Mouse (Mus musculus): ENCODE data around the gene Sf3b3. TPM values are rescaled to one million over a fixed set of nuclear protein-coding genes. Genes with fewer than 3 reads are reported as not detected.

The Sf3b3 gene
- polyA plus RNA-seq (2015; fragmentation: Nextera tagmentation; extraction: Ambion mirVana) = 82.8 and 88.1 TPM in 2 replicates

- peaks cover 21% of the 10 kb centered on the region for H3K4me1 ChIP-seq (ENCODE audit: control insufficient read depth, insufficient read depth, low read length)
- H3K36me3 ChIP-seq (ENCODE audit: control insufficient read depth, insufficient read depth) = peaks cover 43% of the 10 kb centered on the region
- H3K9ac ChIP-seq (ENCODE audit: low read length) = peak within 1 kb of the TSS; percentile 89
- peak within 1 kb of the TSS; percentile 94 for H3K4me2 ChIP-seq (ENCODE audit: low read depth, low read length)
- ATAC-seq (replicated peaks; ENCODE audit: extremely low read depth, insufficient read depth, low FRiP score) = peak; percentile 80
- peak within 1 kb of the TSS; percentile 86 for H3K27ac ChIP-seq (ENCODE audit: low read length)
- no peaks in the 10 kb centered on the region for H3K9me3 ChIP-seq (replicated peaks; ENCODE audit: control insufficient read depth, low read length)
- H3K27me3 ChIP-seq (ENCODE audit: control insufficient read depth, insufficient read depth, low read length) = no peaks in the 10 kb centered on the region
- WGBS = under 1% methylated on average over 53 of the region's 53 CpGs
- H3K4me3 ChIP-seq (ENCODE audit: low read length) = peak within 1 kb of the TSS; percentile 74
These were observed at the start of gene Sf3b3, which contains the start of gene Cog4 for GRCm38 (mm10) chr8:110846405-110847170. Gene Sf3b3 (minus strand): TSS chr8:110846787. Gene Cog4 (plus strand): TSS chr8:110846600.

- no peak overlapping the region for H3K27ac ChIP-seq (ENCODE audit: low read length)
- H3K9me3 ChIP-seq (replicated peaks; ENCODE audit: control insufficient read depth, low read length) = no peaks in the 10 kb centered on the region
- H3K27me3 ChIP-seq (ENCODE audit: control insufficient read depth, insufficient read depth, low read length) = no peaks in the 10 kb centered on the region
- H3K4me3 ChIP-seq (ENCODE audit: low read length) = no peak overlapping the region
- H3K36me3 ChIP-seq (ENCODE audit: control insufficient read depth, insufficient read depth) = peaks cover 3% of the 10 kb centered on the region; the same call in 1 of the 2 replicates
- no peak for ATAC-seq (replicated peaks; ENCODE audit: extremely low read depth, insufficient read depth, low FRiP score)
- no peak overlapping the region for H3K4me2 ChIP-seq (ENCODE audit: low read depth, low read length)
- no peak overlapping the region for H3K9ac ChIP-seq (ENCODE audit: low read length)
- 92% methylated on average over 13 of the region's 13 CpGs for WGBS
- H3K4me1 ChIP-seq (ENCODE audit: control insufficient read depth, insufficient read depth, low read length) = no peaks in the 10 kb centered on the region
These were observed 49.2 kb upstream of the Sf3b3 start for GRCm38 (mm10) chr8:110895812-110896211.

- no peak overlapping the region for H3K9ac ChIP-seq (ENCODE audit: low read length)
- no peak overlapping the region for H3K4me3 ChIP-seq (ENCODE audit: low read length)
- ATAC-seq (replicated peaks; ENCODE audit: extremely low read depth, insufficient read depth, low FRiP score) = no peak
- no peaks in the 10 kb centered on the region for H3K4me1 ChIP-seq (ENCODE audit: control insufficient read depth, insufficient read depth, low read length)
- H3K9me3 ChIP-seq (replicated peaks; ENCODE audit: control insufficient read depth, low read length) = no peaks in the 10 kb centered on the region
- no peaks in the 10 kb centered on the region for H3K27me3 ChIP-seq (ENCODE audit: control insufficient read depth, insufficient read depth, low read length)
- no peak overlapping the region for H3K4me2 ChIP-seq (ENCODE audit: low read depth, low read length)
- peaks cover 3% of the 10 kb centered on the region; the same call in 1 of the 2 replicates for H3K36me3 ChIP-seq (ENCODE audit: control insufficient read depth, insufficient read depth)
- H3K27ac ChIP-seq (ENCODE audit: low read length) = no peak overlapping the region
- WGBS = 74% methylated on average over 4 of the region's 9 CpGs
These were observed 48.7 kb upstream of the Sf3b3 start for GRCm38 (mm10) chr8:110895254-110895653.

GRCm38 (mm10) chr8:110894851-110895250, 48.3 kb upstream of the Sf3b3 start:
- H3K27me3 ChIP-seq (ENCODE audit: control insufficient read depth, insufficient read depth, low read length) = no peaks in the 10 kb centered on the region
- WGBS = 81% methylated on average over 10 of the region's 10 CpGs
- H3K9me3 ChIP-seq (replicated peaks; ENCODE audit: control insufficient read depth, low read length) = no peaks in the 10 kb centered on the region
- H3K36me3 ChIP-seq (ENCODE audit: control insufficient read depth, insufficient read depth) = peaks cover 3% of the 10 kb centered on the region; the same call in 1 of the 2 replicates
- H3K27ac ChIP-seq (ENCODE audit: low read length) = no peak overlapping the region
- no peak overlapping the region for H3K4me3 ChIP-seq (ENCODE audit: low read length)
- no peak for ATAC-seq (replicated peaks; ENCODE audit: extremely low read depth, insufficient read depth, low FRiP score)
- no peaks in the 10 kb centered on the region for H3K4me1 ChIP-seq (ENCODE audit: control insufficient read depth, insufficient read depth, low read length)
- H3K4me2 ChIP-seq (ENCODE audit: low read depth, low read length) = no peak overlapping the region
- H3K9ac ChIP-seq (ENCODE audit: low read length) = no peak overlapping the region

GRCm38 (mm10) chr8:110892913-110893312, 46.3 kb upstream of the Sf3b3 start:
- no peak for ATAC-seq (replicated peaks; ENCODE audit: extremely low read depth, insufficient read depth, low FRiP score)
- Histone ChIP-seq H3K4me1 (ENCODE audit: control insufficient read depth, insufficient read depth, low read length) (no peaks in the 10 kb centered on the region), H3K4me3 (ENCODE audit: low read length) (no peak overlapping the region), H3K27ac (ENCODE audit: low read length) (no peak overlapping the region), H3K9me3 (replicated peaks; ENCODE audit: control insufficient read depth, low read length) (no peaks in the 10 kb centered on the region), H3K9ac (ENCODE audit: low read length) (no peak overlapping the region), H3K27me3 (ENCODE audit: control insufficient read depth, insufficient read depth, low read length) (no peaks in the 10 kb centered on the region), H3K36me3 (ENCODE audit: control insufficient read depth, insufficient read depth) (no peaks in the 10 kb centered on the region), H3K4me2 (ENCODE audit: low read depth, low read length) (no peak overlapping the region)
- WGBS = 98% methylated on average over 2 of the region's 2 CpGs

- 90% methylated on average over 7 of the region's 7 CpGs for WGBS
- no peak for ATAC-seq (replicated peaks; ENCODE audit: extremely low read depth, insufficient read depth, low FRiP score)
- Histone ChIP-seq H3K9me3 (replicated peaks; ENCODE audit: control insufficient read depth, low read length) (no peaks in the 10 kb centered on the region), H3K4me2 (ENCODE audit: low read depth, low read length) (no peak overlapping the region), H3K27me3 (ENCODE audit: control insufficient read depth, insufficient read depth, low read length) (no peaks in the 10 kb centered on the region), H3K4me1 (ENCODE audit: control insufficient read depth, insufficient read depth, low read length) (no peaks in the 10 kb centered on the region), H3K9ac (ENCODE audit: low read length) (no peak overlapping the region), H3K4me3 (ENCODE audit: low read length) (no peak overlapping the region), H3K36me3 (ENCODE audit: control insufficient read depth, insufficient read depth) (peaks cover 3% of the 10 kb centered on the region; the same call in 1 of the 2 replicates), H3K27ac (ENCODE audit: low read length) (no peak overlapping the region)
These were observed 45.5 kb upstream of the Sf3b3 start for GRCm38 (mm10) chr8:110892040-110892439.

GRCm38 (mm10) chr8:110889904-110890470, 43.4 kb upstream of the Sf3b3 start:
- 46% methylated on average over 12 of the region's 12 CpGs for WGBS
- H3K4me2 ChIP-seq (ENCODE audit: low read depth, low read length) = no peak overlapping the region
- no peaks in the 10 kb centered on the region for H3K9me3 ChIP-seq (replicated peaks; ENCODE audit: control insufficient read depth, low read length)
- no peak overlapping the region for H3K9ac ChIP-seq (ENCODE audit: low read length)
- H3K4me3 ChIP-seq (ENCODE audit: low read length) = no peak overlapping the region
- peaks cover 3% of the 10 kb centered on the region; the same call in 1 of the 2 replicates for H3K36me3 ChIP-seq (ENCODE audit: control insufficient read depth, insufficient read depth)
- no peak overlapping the region for H3K27ac ChIP-seq (ENCODE audit: low read length)
- no peaks in the 10 kb centered on the region for H3K27me3 ChIP-seq (ENCODE audit: control insufficient read depth, insufficient read depth, low read length)
- no peaks in the 10 kb centered on the region for H3K4me1 ChIP-seq (ENCODE audit: control insufficient read depth, insufficient read depth, low read length)
- ATAC-seq (replicated peaks; ENCODE audit: extremely low read depth, insufficient read depth, low FRiP score) = no peak

GRCm38 (mm10) chr8:110888860-110889259, 42.3 kb upstream of the Sf3b3 start:
- H3K27me3 ChIP-seq (ENCODE audit: control insufficient read depth, insufficient read depth, low read length) = no peaks in the 10 kb centered on the region
- H3K36me3 ChIP-seq (ENCODE audit: control insufficient read depth, insufficient read depth) = peaks cover 7% of the 10 kb centered on the region; the same call in 1 of the 2 replicates
- H3K9me3 ChIP-seq (replicated peaks; ENCODE audit: control insufficient read depth, low read length) = no peaks in the 10 kb centered on the region
- H3K4me1 ChIP-seq (ENCODE audit: control insufficient read depth, insufficient read depth, low read length) = no peaks in the 10 kb centered on the region
- H3K27ac ChIP-seq (ENCODE audit: low read length) = no peak overlapping the region
- H3K4me3 ChIP-seq (ENCODE audit: low read length) = no peak overlapping the region
- WGBS = 86% methylated on average over 16 of the region's 16 CpGs
- no peak overlapping the region for H3K9ac ChIP-seq (ENCODE audit: low read length)
- H3K4me2 ChIP-seq (ENCODE audit: low read depth, low read length) = no peak overlapping the region
- ATAC-seq (replicated peaks; ENCODE audit: extremely low read depth, insufficient read depth, low FRiP score) = no peak

GRCm38 (mm10) chr8:110888441-110888840, 41.9 kb upstream of the Sf3b3 start:
- Histone ChIP-seq H3K4me3 (ENCODE audit: low read length) (no peak overlapping the region), H3K9ac (ENCODE audit: low read length) (no peak overlapping the region), H3K36me3 (ENCODE audit: control insufficient read depth, insufficient read depth) (peaks cover 7% of the 10 kb centered on the region; the same call in 1 of the 2 replicates), H3K9me3 (replicated peaks; ENCODE audit: control insufficient read depth, low read length) (no peaks in the 10 kb centered on the region), H3K4me1 (ENCODE audit: control insufficient read depth, insufficient read depth, low read length) (no peaks in the 10 kb centered on the region), H3K27me3 (ENCODE audit: control insufficient read depth, insufficient read depth, low read length) (no peaks in the 10 kb centered on the region), H3K4me2 (ENCODE audit: low read depth, low read length) (no peak overlapping the region), H3K27ac (ENCODE audit: low read length) (no peak overlapping the region)
- no peak for ATAC-seq (replicated peaks; ENCODE audit: extremely low read depth, insufficient read depth, low FRiP score)
- 91% methylated on average over 8 of the region's 8 CpGs for WGBS

Measured in heart, embryonic 16.5 days (tissue).